28 mouse cellular contexts compared by ENCODE assay signal in the genomic region with DNA sequence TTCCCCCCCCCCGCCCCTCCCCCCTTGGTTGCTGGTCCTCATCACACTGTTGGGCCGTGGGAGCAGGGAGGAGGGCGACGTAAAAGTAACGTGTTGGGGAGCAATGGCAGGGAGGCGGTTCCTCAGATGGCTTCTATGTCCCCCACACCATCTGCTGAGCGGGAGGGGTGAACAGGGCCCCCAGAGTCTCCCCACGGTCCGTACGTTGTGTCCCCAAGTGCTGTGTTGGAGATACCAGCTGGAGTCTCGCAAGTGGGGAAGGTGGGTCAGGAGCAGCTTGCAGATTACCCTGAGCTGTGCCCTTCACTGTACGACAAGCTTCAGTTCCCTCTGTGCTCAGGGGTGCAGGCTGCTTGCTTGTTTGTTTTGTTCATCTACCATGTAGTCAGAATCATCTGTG. TPM values are rescaled to one million over a fixed set of nuclear protein-coding genes. Genes with fewer than 3 reads are reported as not detected.
A peak's percentile ranks its signal among the peaks of the same experiment; 100 is the strongest.
DNase-seq lines count a peak whose midpoint lies in the region; ATAC-seq and TF ChIP-seq lines count a peak whose summit lies in the region.
"Had no signal": no experiment of that assay in that cellular context is flagged by ENCODE, and none has a peak within 500 bp of the region (broad histone marks: within the 10 kb centered on the region; RNA-seq: fewer than 3 reads in every experiment).

No protein-coding gene starts in this region.

- no peaks in the 10 kb centered on the region for H3K36me3 ChIP-seq in kidney, embryonic 15.5 days
- H3K36me3 ChIP-seq in kidney, embryonic 16.5 days (ENCODE audit: insufficient read depth, low read length) = no peaks in the 10 kb centered on the region
- H3K36me3 ChIP-seq: forebrain, embryonic 10.5 days; heart, embryonic 10.5 days; heart, embryonic 13.5 days; hindbrain, embryonic 12.5 days; hindbrain, embryonic 15.5 days had no signal

- no peak overlapping the region for H3K4me2 ChIP-seq in kidney, embryonic 15.5 days
- H3K4me2 ChIP-seq in kidney, embryonic 16.5 days (replicated peaks; ENCODE audit: low read depth, low read length) = no peak overlapping the region
- H3K4me2 ChIP-seq: forebrain, embryonic 13.5 days; heart, embryonic 13.5 days; hindbrain, embryonic 12.5 days; hindbrain, embryonic 15.5 days had no signal

- no peak overlapping the region for H3K27ac ChIP-seq in kidney, embryonic 15.5 days
- no peak overlapping the region for H3K27ac ChIP-seq in kidney, embryonic 16.5 days (ENCODE audit: low read length)
- peak overlapping the region; percentile 79 for H3K27ac ChIP-seq in layer of hippocampus, adult 2 months
- H3K27ac ChIP-seq: forebrain, embryonic 10.5 days; forebrain, embryonic 13.5 days; heart, adult 2 months; heart, embryonic 10.5 days; heart, embryonic 13.5 days; hindbrain, embryonic 12.5 days; hindbrain, embryonic 15.5 days had no signal

- TF ChIP-seq CTCF in layer of hippocampus, adult 2 months (conservative IDR thresholded peaks at IDR 0.05) = no peak

- 0 out of 2 replicates have a peak, but pooled peaks have one; percentile 36 for ATAC-seq in kidney, embryonic 15.5 days (replicated peaks; ENCODE audit: low FRiP score)
- no peak for ATAC-seq in kidney, embryonic 16.5 days (ENCODE audit: low FRiP score, low TSS enrichment)
- ATAC-seq: CD4-positive, CD25-positive, alpha-beta regulatory T cell, adult 4 months; forebrain, embryonic 13.5 days; forebrain, embryonic 16.5 days had no signal

- no peak overlapping the region for H3K4me3 ChIP-seq in kidney, embryonic 15.5 days (replicated peaks)
- no peak overlapping the region for H3K4me3 ChIP-seq in kidney, embryonic 16.5 days (ENCODE audit: low read length)
- no peak overlapping the region for H3K4me3 ChIP-seq in layer of hippocampus, adult 2 months
- H3K4me3 ChIP-seq: forebrain, embryonic 10.5 days; forebrain, embryonic 13.5 days; heart, adult 2 months; heart, embryonic 10.5 days; heart, embryonic 13.5 days; hindbrain, embryonic 12.5 days; hindbrain, embryonic 15.5 days had no signal

- no peak overlapping the region for H3K9ac ChIP-seq in kidney, embryonic 15.5 days
- H3K9ac ChIP-seq in kidney, embryonic 16.5 days (replicated peaks; ENCODE audit: low read length) = no peak overlapping the region
- H3K9ac ChIP-seq: forebrain, embryonic 13.5 days; heart, embryonic 13.5 days; hindbrain, embryonic 12.5 days; hindbrain, embryonic 15.5 days had no signal

- peaks cover 57% of the 10 kb centered on the region for H3K27me3 ChIP-seq in kidney, embryonic 15.5 days
- H3K27me3 ChIP-seq in kidney, embryonic 16.5 days (ENCODE audit: insufficient read depth, low read length) = peaks cover 15% of the 10 kb centered on the region

- no peaks in the 10 kb centered on the region for H3K9me3 ChIP-seq in kidney, embryonic 15.5 days (replicated peaks)
- no peaks in the 10 kb centered on the region for H3K9me3 ChIP-seq in kidney, embryonic 16.5 days (ENCODE audit: low read length)
- H3K9me3 ChIP-seq: forebrain, embryonic 13.5 days; heart, embryonic 10.5 days; hindbrain, embryonic 12.5 days; hindbrain, embryonic 15.5 days had no signal

- DNase-seq in layer of hippocampus, adult 2 months (ENCODE audit: low spot score in 2 of 2) = peak; percentile 40 to 55
- no peak for DNase-seq in layer of hippocampus, adult 9-10 months (ENCODE audit: low spot score)
- DNase-seq in layer of hippocampus, postnatal 36 days = peak; percentile 43 to 56
- no peak for DNase-seq in spleen, postnatal 10 days (ENCODE audit: low spot score in 2 of 2)
- DNase-seq: adrenal gland, adult 2 months; adrenal gland, postnatal 14 days; cerebellum, adult 11 months; cerebellum, adult 2 months; cerebellum, adult 9-11 months; cerebellum, postnatal 25 days; gastrocnemius, postnatal 10 days; gastrocnemius, postnatal 36 days; heart, adult 2 months; heart, postnatal 14 days; heart, postnatal 4 days had no signal

- no peaks in the 10 kb centered on the region for H3K4me1 ChIP-seq in kidney, embryonic 15.5 days
- no peaks in the 10 kb centered on the region for H3K4me1 ChIP-seq in kidney, embryonic 16.5 days (ENCODE audit: insufficient read depth, low read length)
- H3K4me1 ChIP-seq: forebrain, embryonic 13.5 days; heart, embryonic 10.5 days; heart, embryonic 13.5 days; hindbrain, embryonic 15.5 days had no signal

- WGBS in kidney, embryonic 15.5 days = 60% methylated on average over 12 of the region's 12 CpGs
- 67% methylated on average over 12 of the region's 12 CpGs for WGBS in kidney, embryonic 16.5 days

RNA-seq across cellular contexts. Expression of a gene that starts 5.6 kb away (rescaled TPM):
- 0.85 and 1.3 TPM in 2 replicates for polyA plus RNA-seq in kidney, embryonic 15.5 days (2015; fragmentation: Nextera tagmentation; extraction: Ambion mirVana)
- 0.65 and 1.3 TPM in 2 replicates for polyA plus RNA-seq in kidney, embryonic 16.5 days (2015; fragmentation: Nextera tagmentation; extraction: Ambion mirVana)
- 100 to 1,000 TPM; 318 to 346 TPM for total RNA-seq in layer of hippocampus, adult 2 months (2021)
- total RNA-seq in layer of hippocampus, postnatal 36 days (2021) = 100 to 1,000 TPM; 310 to 313 TPM
- total RNA-seq: common myeloid progenitor, adult 5-6 weeks; gastrocnemius, postnatal 36 days; granulocyte monocyte progenitor cell, adult 5-6 weeks; heart, postnatal 14 days; MEL had no signal

Comparison
In these comparisons a context has a peak if more than half of its experiments do, and no peak if none do; other contexts are left out.
1. DNase-seq: peak in layer of hippocampus, adult 2 months (2 of 2) and layer of hippocampus, postnatal 36 days (2 of 2); none in layer of hippocampus, adult 9-10 months (single experiment) and spleen, postnatal 10 days (0 of 2).